Mouse (Mus musculus): ENCODE results near the gene Gpatch3. TPM values are rescaled to one million over a fixed set of nuclear protein-coding genes. Genes with fewer than 3 reads are reported as not detected.

The Gpatch3 gene
- 1 to 10 TPM; 5.2 to 6.0 TPM for total RNA-seq (2021)

- DNase-seq: peak; percentile 94
Measured at GRCm38 (mm10) chr4:133574070-133574842, at the start of gene Gpatch3. Gpatch3 (plus strand) TSS chr4:133574745.

- no peak for DNase-seq
Measured at GRCm38 (mm10) chr4:133527788-133528187, 46.8 kb upstream of the Gpatch3 start.

- DNase-seq: no peak
Measured at GRCm38 (mm10) chr4:133532777-133533176, 41.8 kb upstream of the Gpatch3 start.

GRCm38 (mm10) chr4:133536081-133536480, 38.5 kb upstream of the Gpatch3 start:
- DNase-seq: no peak

GRCm38 (mm10) chr4:133536652-133537051, 37.9 kb upstream of the Gpatch3 start:
- no peak for DNase-seq

GRCm38 (mm10) chr4:133545272-133546231, 29.0 kb upstream of the Gpatch3 start, which contains the start of gene Nudc:
Nudc (minus strand) TSS chr4:133545996.
- DNase-seq: peak; percentile 97

GRCm38 (mm10) chr4:133552029-133552428, 22.5 kb upstream of the Gpatch3 start:
- DNase-seq: no peak

- peak; percentile 66 for DNase-seq
Measured at GRCm38 (mm10) chr4:133552768-133553447, 21.6 kb upstream of the Gpatch3 start, which contains the start of gene Nr0b2. Nr0b2 (plus strand) TSS chr4:133553376.

GRCm38 (mm10) chr4:133553448-133554330, 20.9 kb upstream of the Gpatch3 start:
- DNase-seq: peak; percentile 43

- DNase-seq: no peak
Measured at GRCm38 (mm10) chr4:133557041-133557717, 17.4 kb upstream of the Gpatch3 start.

GRCm38 (mm10) chr4:133559846-133560245, 14.7 kb upstream of the Gpatch3 start:
- no peak for DNase-seq

- no peak for DNase-seq
Measured at GRCm38 (mm10) chr4:133561622-133562021, 12.9 kb upstream of the Gpatch3 start.

GRCm38 (mm10) chr4:133563123-133563571, 11.4 kb upstream of the Gpatch3 start:
- peak; percentile 85 for DNase-seq

- DNase-seq: no peak
Measured at GRCm38 (mm10) chr4:133567251-133567650, 7.3 kb upstream of the Gpatch3 start.

- DNase-seq: no peak
Measured at GRCm38 (mm10) chr4:133569291-133570065, 5.1 kb upstream of the Gpatch3 start.

GRCm38 (mm10) chr4:133570066-133570466, 4.5 kb upstream of the Gpatch3 start:
- no peak for DNase-seq

GRCm38 (mm10) chr4:133574843-133575202, 278 bp downstream of the Gpatch3 start:
- no peak for DNase-seq

GRCm38 (mm10) chr4:133577983-133578382, 3.4 kb downstream of the Gpatch3 start:
- DNase-seq: no peak

- no peak for DNase-seq
Measured at GRCm38 (mm10) chr4:133583690-133584058, 9.1 kb downstream of the Gpatch3 start.
